Mouse (Mus musculus): Measurements from ENCODE around the gene Zfp335.
"Not testable (repeated sequence)": the region's sequence is repeated elsewhere in the genome, so short reads cannot be mapped to it uniquely, and the experiment has no call there.

Gene Zfp335

DNA sequence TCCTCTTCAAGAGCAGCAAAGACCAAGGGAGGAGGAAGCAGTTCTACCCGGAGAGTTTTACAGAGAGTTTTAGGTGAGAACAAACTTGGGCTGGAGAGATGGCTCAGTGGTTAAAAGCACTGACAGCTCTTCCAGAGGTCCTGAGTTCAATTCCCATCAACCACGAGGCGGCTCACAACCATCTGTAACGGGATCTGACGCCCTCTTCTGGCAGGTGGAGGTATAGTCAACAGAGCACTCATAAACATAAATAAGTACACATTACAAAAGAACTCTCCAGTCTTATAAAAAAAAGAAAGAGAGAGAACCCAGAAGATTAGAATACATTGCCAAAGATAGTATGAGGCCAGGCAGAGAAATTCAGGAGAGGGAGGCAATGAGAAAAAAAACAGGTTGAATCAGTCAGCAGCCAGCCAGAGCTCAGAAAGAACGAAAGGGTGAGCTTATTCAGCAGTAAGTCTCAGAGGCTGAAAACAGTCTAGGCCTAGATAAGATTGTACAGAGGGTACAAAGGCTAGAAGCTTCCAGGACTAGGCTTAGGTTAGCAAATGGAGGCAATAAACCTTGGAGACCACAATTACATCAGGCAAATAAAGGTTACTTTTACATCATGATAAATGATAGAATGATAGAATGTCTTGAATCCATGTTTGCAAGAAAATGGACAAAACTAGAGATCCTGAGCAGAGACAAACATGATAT lies 39.8 kb downstream of the Zfp335 start:
- in situ Hi-C loops (cut with MboI, MseI), result loop anchor here in 1 of 2 experiments (5.0 kb wide), 1 partner anchor 34 kb away; no protein-coding TSS in a partner anchor

DNA sequence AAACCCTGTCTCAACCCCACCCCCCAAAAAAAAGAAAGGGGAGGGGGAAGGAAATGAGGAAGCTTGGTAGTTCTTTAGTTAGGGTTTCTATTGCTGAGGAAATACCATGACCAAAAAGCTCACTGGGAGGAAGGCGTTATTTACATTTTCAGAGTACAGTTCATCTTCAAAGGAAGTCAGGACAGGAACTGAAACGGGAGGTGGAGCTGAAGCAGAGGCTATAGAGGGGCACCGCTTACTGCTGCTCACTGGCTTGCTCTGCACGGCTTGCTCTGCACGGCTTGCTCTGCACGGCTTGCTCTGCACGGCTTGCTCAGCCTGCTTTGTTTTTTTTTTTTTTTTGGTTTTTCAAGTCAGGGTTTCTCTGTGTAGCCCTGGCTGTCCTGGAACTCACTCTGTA lies 43.1 kb downstream of the Zfp335 start:
- in situ Hi-C loops (cut with MboI, MseI), result no loop called here

- in situ Hi-C loops (cut with MboI, MseI), result no loop called here
These were observed 44.0 kb downstream of the Zfp335 start for GRCm38 (mm10) chr2:164867566-164867965.

- in situ Hi-C loops (cut with MboI, MseI), result no loop called here
These were observed 44.6 kb downstream of the Zfp335 start for GRCm38 (mm10) chr2:164866741-164867551.

- in situ Hi-C loops (cut with MboI, MseI), result no loop called here
These were observed 47.0 kb downstream of the Zfp335 start for GRCm38 (mm10) chr2:164864593-164864992.

GRCm38 (mm10) chr2:164863411-164863810 lies 48.1 kb downstream of the Zfp335 start:
- in situ Hi-C loops (cut with MboI, MseI), result not testable (repeated sequence)

GRCm38 (mm10) chr2:164862179-164862861 lies 49.2 kb downstream of the Zfp335 start:
- in situ Hi-C loops (cut with MboI, MseI), result no loop called here

DNA sequence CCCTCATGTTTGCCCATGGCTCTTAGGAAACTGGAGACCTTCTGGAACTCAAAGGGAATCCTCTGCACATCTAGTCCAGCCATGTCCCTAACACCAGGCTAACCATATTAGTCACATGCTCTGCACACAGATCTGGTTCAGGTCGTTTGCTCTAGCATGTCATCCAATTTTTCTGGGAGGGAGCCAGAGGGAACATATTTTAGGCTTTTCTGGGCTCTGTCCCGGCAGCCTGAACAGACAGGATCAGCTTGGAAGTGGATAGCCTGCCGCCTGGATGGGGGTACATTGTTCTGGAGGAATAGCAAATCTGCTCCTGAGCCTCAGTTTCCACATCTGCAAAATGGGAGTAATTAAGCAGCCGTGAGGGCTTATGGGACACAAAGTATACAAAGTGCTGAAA lies 50.5 kb downstream of the Zfp335 start:
- in situ Hi-C loops (cut with MboI, MseI), result no loop called here

DNA sequence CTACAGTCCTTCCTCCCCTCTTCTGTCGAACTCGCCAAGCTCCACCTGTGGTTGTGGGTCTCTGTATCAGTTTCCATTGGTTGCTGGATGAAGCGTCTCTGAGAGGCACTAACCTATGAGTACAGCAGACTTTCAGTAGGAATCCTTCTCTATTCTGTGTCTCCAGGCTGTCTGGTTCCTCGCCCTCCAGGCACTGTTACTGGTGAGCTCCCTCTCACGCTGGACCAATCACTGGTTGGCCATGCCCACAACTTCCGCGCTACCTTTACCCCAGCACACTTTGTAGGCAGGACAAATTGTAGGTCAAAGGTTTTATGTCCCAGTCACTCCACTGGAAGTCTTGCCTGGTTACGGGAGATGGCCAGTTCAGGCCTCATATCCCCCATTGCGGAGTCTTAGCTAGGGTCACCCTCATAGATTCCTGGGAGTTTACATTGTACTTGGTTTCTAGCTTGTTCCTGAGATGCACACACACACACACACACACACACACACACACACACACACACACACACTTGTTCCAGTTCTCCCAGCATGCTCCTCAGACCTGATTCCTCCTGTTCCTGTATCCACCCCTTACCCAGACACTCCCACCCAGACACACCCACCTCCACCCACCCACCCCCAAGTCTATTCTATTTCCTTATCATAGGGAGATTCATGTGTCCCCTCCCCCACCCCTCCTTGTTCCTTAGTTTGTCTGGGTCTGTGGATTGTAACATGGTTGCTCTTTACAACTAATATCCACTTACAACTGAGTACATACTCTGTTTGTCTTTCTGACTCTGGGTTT lies 51.7 kb downstream of the Zfp335 start:
- in situ Hi-C loops (cut with MboI, MseI), result no loop called here

- in situ Hi-C loops (cut with MboI, MseI), result no loop called here
These were observed 52.4 kb downstream of the Zfp335 start for GRCm38 (mm10) chr2:164859155-164859554.

- in situ Hi-C loops (cut with MboI, MseI), result no loop called here
These were observed 53.6 kb downstream of the Zfp335 start for GRCm38 (mm10) chr2:164857842-164858553.

- in situ Hi-C loops (cut with MboI, MseI), result no loop called here
These were observed 54.3 kb downstream of the Zfp335 start, which contains the start of gene Pltp for GRCm38 (mm10) chr2:164857101-164857821. Gene Pltp (minus strand): TSS chr2:164857711.

- in situ Hi-C loops (cut with MboI, MseI), result no loop called here
These were observed 55.1 kb downstream of the Zfp335 start for GRCm38 (mm10) chr2:164856309-164857100.

DNA sequence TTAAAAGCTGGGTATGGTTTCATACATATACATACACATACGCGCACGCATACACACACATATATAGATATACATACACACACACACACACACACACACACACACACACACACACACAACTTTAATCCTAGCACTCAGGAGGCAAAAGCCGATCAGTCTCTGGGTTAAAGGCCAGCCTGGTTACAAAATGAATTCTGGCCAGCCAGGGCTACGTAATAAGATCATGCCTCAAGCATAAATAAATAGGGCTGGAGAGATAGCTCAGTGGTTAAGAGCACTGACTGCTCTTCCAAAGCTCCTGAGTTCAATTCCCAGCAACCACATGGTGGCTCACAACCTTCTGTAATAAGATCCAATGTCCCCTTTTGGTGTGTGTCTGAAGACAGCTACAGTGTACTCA lies 56.0 kb downstream of the Zfp335 start:
- in situ Hi-C loops (cut with MboI, MseI), result not testable (repeated sequence)

DNA sequence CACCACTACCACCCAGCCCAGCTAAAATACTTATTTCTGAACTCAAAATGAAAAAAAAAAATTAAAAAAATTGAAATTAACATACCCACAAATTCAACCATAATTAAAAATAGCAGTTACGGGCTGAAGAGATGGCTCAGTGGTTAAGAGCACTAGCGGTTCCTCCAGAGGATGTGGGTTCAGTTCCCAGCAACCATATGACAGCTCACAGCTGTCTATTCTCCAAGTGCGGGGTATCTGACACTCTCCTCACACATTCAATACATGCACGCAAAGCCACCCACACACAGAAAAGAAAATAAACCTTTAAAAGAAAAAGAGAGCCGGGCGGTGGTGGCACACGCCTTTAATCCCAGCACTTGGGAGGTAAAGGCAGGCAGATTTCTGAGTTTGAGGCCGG lies 61.5 kb downstream of the Zfp335 start:
- in situ Hi-C loops (cut with MboI, MseI), result no loop called here

DNA sequence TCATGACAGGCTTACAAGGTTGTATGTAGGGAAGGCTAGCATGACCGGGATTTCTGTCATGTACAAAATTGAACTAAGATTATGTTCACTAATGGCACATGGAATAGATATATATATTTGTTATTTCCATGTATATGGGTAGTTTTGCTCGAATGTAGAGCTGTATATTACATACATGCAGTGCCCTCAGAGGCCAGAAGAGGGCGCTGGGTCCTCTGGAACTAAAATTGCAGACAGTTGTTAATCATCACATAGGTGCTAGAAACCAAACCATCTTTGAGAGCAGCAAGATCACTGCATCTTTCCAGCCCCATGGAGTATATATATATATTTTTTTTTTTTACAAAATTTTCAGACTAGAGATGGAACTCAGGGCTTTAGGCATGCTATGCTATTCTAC lies 65.8 kb downstream of the Zfp335 start:
- in situ Hi-C loops (cut with MboI, MseI), result no loop called here

All from T-helper 17 cell (primary cell).